Mouse (Mus musculus): ENCODE results near the gene Zfp64. TPM values are rescaled to one million over a fixed set of nuclear protein-coding genes. Genes with fewer than 3 reads are reported as not detected.

The Zfp64 gene
- polyA plus RNA-seq, 1 experiment from 2014 or later, result 39.4 TPM

DNA sequence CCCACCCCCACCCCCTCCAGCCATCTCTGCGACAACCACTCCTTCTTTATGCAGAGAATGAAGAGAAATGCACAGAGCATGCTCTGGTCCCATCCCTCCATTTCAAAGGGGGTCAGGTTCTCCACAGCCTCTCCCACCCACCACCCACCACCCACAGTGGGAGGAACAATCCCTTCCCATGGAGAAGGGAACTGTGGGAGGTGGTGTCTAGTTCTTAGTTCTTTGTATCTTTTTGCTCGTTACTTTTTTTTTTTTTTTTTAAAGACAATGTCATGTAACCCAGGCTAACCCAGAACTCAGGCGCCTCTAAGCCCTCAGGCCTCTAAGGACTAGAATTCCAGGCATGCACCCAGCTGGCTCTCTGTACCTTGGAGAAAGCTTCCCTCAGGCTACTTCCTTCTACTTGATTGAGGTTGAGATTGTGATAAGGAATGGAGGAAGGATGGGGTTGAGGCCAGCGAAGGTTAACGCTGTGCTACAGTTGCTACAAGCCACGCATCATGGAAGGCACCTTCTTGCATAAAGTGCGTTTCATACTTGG lies 109.1 kb downstream of the Zfp64 start:
- H3K9ac ChIP-seq (ENCODE audit: low read length), result no peak overlapping the region
- no peak overlapping the region for H3K4me3 ChIP-seq (ENCODE audit: low read depth, low read length)
- no peak for DNase-seq (ENCODE audit: low spot score)
- no peaks in the 10 kb centered on the region for H3K9me3 ChIP-seq (ENCODE audit: control insufficient read depth, low read length)
- no peak overlapping the region for H3K27ac ChIP-seq (ENCODE audit: low read depth, low read length)
- H3K36me3 ChIP-seq (ENCODE audit: control insufficient read depth, insufficient read depth, low read length), result no peaks in the 10 kb centered on the region
- no peak for ATAC-seq (replicated peaks; ENCODE audit: low FRiP score)
- WGBS, result 73% methylated on average over 7 of the region's 7 CpGs
- H3K4me2 ChIP-seq (ENCODE audit: low read depth, low read length, severe bottlenecking), result no peak overlapping the region
- peaks cover 6% of the 10 kb centered on the region; the same call in 1 of the 2 replicates for H3K27me3 ChIP-seq (ENCODE audit: control insufficient read depth, insufficient read depth, low read length)
- peaks cover 5% of the 10 kb centered on the region for H3K4me1 ChIP-seq (replicated peaks; ENCODE audit: control insufficient read depth, insufficient read depth, low read length)

Other genes starting within 250 kb of the Zfp64 start
- gene Atp9a, start 213.2 kb downstream of the Zfp64 start, polyA plus RNA-seq (2014; fragmentation: Nextera tagmentation; extraction: Ambion mirVana), result 18.0 and 18.6 TPM in 2 replicates
- 10.4 and 10.9 TPM in 2 replicates for gene Sall4, start 187.6 kb downstream of the Zfp64 start, polyA plus RNA-seq (2014; fragmentation: Nextera tagmentation; extraction: Ambion mirVana)

All from forebrain, embryonic 11.5 days (tissue).